Mouse (Mus musculus): Measurements from ENCODE around the gene Rps6ka1.

The Rps6ka1 gene

GRCm38 (mm10) chr4:133817356-133817755 is 70.2 kb downstream of the Rps6ka1 start:
- no peak for DNase-seq

GRCm38 (mm10) chr4:133816504-133816875 is 71.1 kb downstream of the Rps6ka1 start:
- DNase-seq = no peak

- no peak for DNase-seq
Observed at GRCm38 (mm10) chr4:133815635-133816503, 71.7 kb downstream of the Rps6ka1 start.

- DNase-seq = no peak
Observed at GRCm38 (mm10) chr4:133814804-133815515, 72.6 kb downstream of the Rps6ka1 start.

- peak; percentile 87 for DNase-seq
Observed at GRCm38 (mm10) chr4:133813992-133814803, 73.4 kb downstream of the Rps6ka1 start.

- peak; percentile 98 for DNase-seq
Observed at GRCm38 (mm10) chr4:133813174-133813991, 74.2 kb downstream of the Rps6ka1 start.

GRCm38 (mm10) chr4:133804401-133805263 is 83.0 kb downstream of the Rps6ka1 start:
- DNase-seq = no peak

- DNase-seq = no peak
Observed at GRCm38 (mm10) chr4:133800589-133800988, 87.0 kb downstream of the Rps6ka1 start.

Measured in kidney, adult 11 months (tissue).